Mouse (Mus musculus): ENCODE data around the gene Vac14.

GRCm38 (mm10) chr8:110742452-110742818, 124.0 kb downstream of the Vac14 start:
- no peak for TF ChIP-seq CTCF (IDR thresholded peaks at IDR 0.05; ENCODE audit: extremely low read depth, insufficient read length, insufficient replicate concordance, low read depth, low read length)
- no peak for TF ChIP-seq POLR2A (IDR thresholded peaks at IDR 0.05; ENCODE audit: low read depth, low read length)

All from small intestine, adult 2 months (tissue).